Mouse (Mus musculus): ENCODE data around the gene Lrrc27. TPM values are rescaled to one million over a fixed set of nuclear protein-coding genes. Genes with fewer than 3 reads are reported as not detected.

Gene Lrrc27
- polyA plus RNA-seq, 1 experiment from 2014 or later: 3.6 TPM

DNA sequence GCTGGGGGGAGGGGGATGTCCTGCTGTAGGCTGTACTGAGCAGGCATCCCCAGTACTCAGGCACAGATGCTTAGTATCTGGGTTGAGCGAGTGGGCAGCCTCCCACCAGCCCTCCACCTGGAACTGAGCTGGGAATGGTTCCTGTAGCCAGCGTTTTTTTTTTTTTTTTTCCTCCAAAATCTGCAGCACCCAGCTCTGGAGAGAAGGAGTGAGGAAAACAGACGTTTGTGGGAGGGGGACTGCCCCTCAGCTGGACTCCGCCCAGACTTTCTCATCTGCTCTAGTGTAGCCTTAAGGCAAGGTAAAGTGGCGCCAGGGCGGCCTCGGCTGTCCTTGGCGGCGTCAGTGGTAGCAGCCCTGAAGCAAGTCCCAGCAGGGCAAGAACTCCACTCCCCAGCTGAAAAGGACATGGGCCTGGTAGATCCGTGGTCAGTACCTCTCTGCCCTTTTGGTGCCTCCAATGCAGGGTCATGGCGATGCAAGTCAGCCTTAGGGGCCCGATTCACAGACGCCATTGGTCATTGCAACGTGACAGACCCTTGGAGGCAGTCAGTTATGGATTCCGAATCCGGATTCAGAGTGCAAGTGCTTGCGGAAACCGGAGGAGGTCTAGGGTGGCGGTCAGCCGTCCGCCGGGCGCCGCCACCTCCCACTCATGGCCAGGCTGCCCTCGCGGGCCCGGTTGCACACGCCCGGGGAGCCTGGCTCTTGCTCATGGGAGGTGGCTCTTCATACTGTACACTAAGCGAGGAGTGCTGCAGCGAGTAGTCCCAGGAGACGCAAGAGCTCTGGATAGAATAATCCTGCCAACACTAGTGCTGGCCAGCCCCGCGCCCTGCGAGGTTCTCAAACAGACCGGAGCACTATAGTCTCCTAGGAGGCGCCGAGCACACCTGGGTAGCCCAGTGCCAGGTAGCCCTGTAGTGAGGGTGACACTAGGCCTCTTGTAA is 34.4 kb downstream of the Lrrc27 start:
- no peaks in the 10 kb centered on the region for H3K9me3 ChIP-seq (ENCODE audit: control insufficient read depth, low read length)
- H3K9ac ChIP-seq (replicated peaks; ENCODE audit: low read depth, low read length): peak overlapping the region; percentile 82
- H3K27ac ChIP-seq (ENCODE audit: low read length): no peak overlapping the region; the same call in 1 of the 2 replicates
- peaks cover 25% of the 10 kb centered on the region for H3K4me1 ChIP-seq (replicated peaks; ENCODE audit: control insufficient read depth, insufficient read depth, low read length)
- peak overlapping the region; percentile 67 for H3K4me3 ChIP-seq (replicated peaks; ENCODE audit: low read length)
- 0 out of 2 replicates have a peak, but pooled peaks cover 3% of the 10 kb centered on the region for H3K27me3 ChIP-seq (replicated peaks; ENCODE audit: control insufficient read depth, insufficient read depth, low read length)
- H3K36me3 ChIP-seq (ENCODE audit: control insufficient read depth, insufficient read depth): no peaks in the 10 kb centered on the region
- peak overlapping the region; percentile 89 for H3K4me2 ChIP-seq (ENCODE audit: low read length)
- peak; percentile 45 for ATAC-seq
- WGBS: 5% methylated on average over 38 of the region's 38 CpGs

- peak within 1 kb of the TSS; percentile 82 for H3K9ac ChIP-seq (replicated peaks; ENCODE audit: low read depth, low read length)
- no peaks in the 10 kb centered on the region for H3K9me3 ChIP-seq (ENCODE audit: control insufficient read depth, low read length)
- H3K36me3 ChIP-seq (ENCODE audit: control insufficient read depth, insufficient read depth): no peaks in the 10 kb centered on the region
- peaks cover 25% of the 10 kb centered on the region for H3K4me1 ChIP-seq (replicated peaks; ENCODE audit: control insufficient read depth, insufficient read depth, low read length)
- peak within 1 kb of the TSS; percentile 45; the same call in 1 of the 2 replicates for H3K27ac ChIP-seq (ENCODE audit: low read length)
- 0 out of 2 replicates have a peak, but pooled peaks cover 3% of the 10 kb centered on the region for H3K27me3 ChIP-seq (replicated peaks; ENCODE audit: control insufficient read depth, insufficient read depth, low read length)
- ATAC-seq: peak; percentile 79
- peak within 1 kb of the TSS; percentile 67 for H3K4me3 ChIP-seq (replicated peaks; ENCODE audit: low read length)
- peak within 1 kb of the TSS; percentile 89 for H3K4me2 ChIP-seq (ENCODE audit: low read length)
- under 1% methylated on average over 56 of the region's 72 CpGs for WGBS
Measured at GRCm38 (mm10) chr7:139247881-139248614, 35.3 kb downstream of the Lrrc27 start, which contains the start of gene Pwwp2b. Pwwp2b (plus strand) TSS chr7:139248482.

GRCm38 (mm10) chr7:139248615-139249405 is 36.0 kb downstream of the Lrrc27 start:
- Histone ChIP-seq H3K4me3 (replicated peaks; ENCODE audit: low read length) (peak overlapping the region; percentile 67), H3K27me3 (replicated peaks; ENCODE audit: control insufficient read depth, insufficient read depth, low read length) (0 out of 2 replicates have a peak, but pooled peaks cover 3% of the 10 kb centered on the region), H3K36me3 (ENCODE audit: control insufficient read depth, insufficient read depth) (no peaks in the 10 kb centered on the region), H3K27ac (ENCODE audit: low read length) (no peak overlapping the region), H3K9me3 (ENCODE audit: control insufficient read depth, low read length) (no peaks in the 10 kb centered on the region), H3K9ac (replicated peaks; ENCODE audit: low read depth, low read length) (peak overlapping the region; percentile 82), H3K4me2 (ENCODE audit: low read length) (peak overlapping the region; percentile 89), H3K4me1 (replicated peaks; ENCODE audit: control insufficient read depth, insufficient read depth, low read length) (peaks cover 25% of the 10 kb centered on the region)
- WGBS: 2% methylated on average over 45 of the region's 45 CpGs
- ATAC-seq: peak; percentile 36; the same call in 1 of the 2 replicates

GRCm38 (mm10) chr7:139249406-139250210 is 36.8 kb downstream of the Lrrc27 start:
- no peaks in the 10 kb centered on the region for H3K9me3 ChIP-seq (ENCODE audit: control insufficient read depth, low read length)
- H3K4me3 ChIP-seq (replicated peaks; ENCODE audit: low read length): peak overlapping the region; percentile 67; the same call in 1 of the 2 replicates
- H3K4me1 ChIP-seq (replicated peaks; ENCODE audit: control insufficient read depth, insufficient read depth, low read length): peaks cover 25% of the 10 kb centered on the region
- 41% methylated on average over 7 of the region's 7 CpGs for WGBS
- H3K4me2 ChIP-seq (ENCODE audit: low read length): peak overlapping the region; percentile 89
- H3K27me3 ChIP-seq (replicated peaks; ENCODE audit: control insufficient read depth, insufficient read depth, low read length): 0 out of 2 replicates have a peak, but pooled peaks cover 3% of the 10 kb centered on the region
- H3K36me3 ChIP-seq (ENCODE audit: control insufficient read depth, insufficient read depth): no peaks in the 10 kb centered on the region
- H3K9ac ChIP-seq (replicated peaks; ENCODE audit: low read depth, low read length): no peak overlapping the region; the same call in 1 of the 2 replicates
- H3K27ac ChIP-seq (ENCODE audit: low read length): no peak overlapping the region
- ATAC-seq: no peak

DNA sequence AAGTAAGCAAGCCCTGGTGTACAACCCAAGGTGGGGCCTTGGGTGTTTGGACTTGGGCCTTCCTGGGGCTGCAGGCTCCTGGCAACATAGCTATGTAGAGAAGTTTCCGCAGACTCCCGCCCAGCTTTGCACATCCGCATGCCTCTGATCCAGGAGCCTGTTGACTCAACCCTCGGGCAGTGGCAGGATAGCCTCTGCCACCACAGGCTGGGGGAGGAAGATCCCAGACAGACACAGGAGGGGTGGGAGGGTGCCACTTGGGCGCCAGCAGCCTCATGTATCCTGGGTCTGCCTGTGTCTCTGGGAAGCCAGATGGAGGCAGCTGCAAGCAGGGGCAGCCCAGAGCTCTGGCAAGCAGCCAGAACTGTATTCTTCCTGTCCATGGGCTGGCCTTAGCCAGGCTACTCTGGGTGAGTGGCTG is 39.1 kb downstream of the Lrrc27 start:
- Histone ChIP-seq H3K9me3 (ENCODE audit: control insufficient read depth, low read length) (no peaks in the 10 kb centered on the region), H3K4me2 (ENCODE audit: low read length) (no peak overlapping the region), H3K27ac (ENCODE audit: low read length) (no peak overlapping the region), H3K4me3 (replicated peaks; ENCODE audit: low read length) (no peak overlapping the region), H3K27me3 (replicated peaks; ENCODE audit: control insufficient read depth, insufficient read depth, low read length) (no peaks in the 10 kb centered on the region), H3K4me1 (replicated peaks; ENCODE audit: control insufficient read depth, insufficient read depth, low read length) (peaks cover 25% of the 10 kb centered on the region), H3K36me3 (ENCODE audit: control insufficient read depth, insufficient read depth) (no peaks in the 10 kb centered on the region), H3K9ac (replicated peaks; ENCODE audit: low read depth, low read length) (no peak overlapping the region)
- ATAC-seq: no peak
- 68% methylated on average over 5 of the region's 5 CpGs for WGBS

- no peaks in the 10 kb centered on the region for H3K9me3 ChIP-seq (ENCODE audit: control insufficient read depth, low read length)
- no peaks in the 10 kb centered on the region for H3K36me3 ChIP-seq (ENCODE audit: control insufficient read depth, insufficient read depth)
- WGBS: 90% methylated on average over 7 of the region's 7 CpGs
- no peaks in the 10 kb centered on the region for H3K27me3 ChIP-seq (replicated peaks; ENCODE audit: control insufficient read depth, insufficient read depth, low read length)
- no peak overlapping the region for H3K9ac ChIP-seq (replicated peaks; ENCODE audit: low read depth, low read length)
- no peak for ATAC-seq
- no peak overlapping the region for H3K4me3 ChIP-seq (replicated peaks; ENCODE audit: low read length)
- no peak overlapping the region for H3K27ac ChIP-seq (ENCODE audit: low read length)
- no peak overlapping the region for H3K4me2 ChIP-seq (ENCODE audit: low read length)
- peaks cover 19% of the 10 kb centered on the region for H3K4me1 ChIP-seq (replicated peaks; ENCODE audit: control insufficient read depth, insufficient read depth, low read length)
Measured at GRCm38 (mm10) chr7:139252566-139252965, 39.8 kb downstream of the Lrrc27 start.

GRCm38 (mm10) chr7:139252986-139253385 is 40.2 kb downstream of the Lrrc27 start:
- no peak overlapping the region for H3K4me3 ChIP-seq (replicated peaks; ENCODE audit: low read length)
- ATAC-seq: no peak

DNA sequence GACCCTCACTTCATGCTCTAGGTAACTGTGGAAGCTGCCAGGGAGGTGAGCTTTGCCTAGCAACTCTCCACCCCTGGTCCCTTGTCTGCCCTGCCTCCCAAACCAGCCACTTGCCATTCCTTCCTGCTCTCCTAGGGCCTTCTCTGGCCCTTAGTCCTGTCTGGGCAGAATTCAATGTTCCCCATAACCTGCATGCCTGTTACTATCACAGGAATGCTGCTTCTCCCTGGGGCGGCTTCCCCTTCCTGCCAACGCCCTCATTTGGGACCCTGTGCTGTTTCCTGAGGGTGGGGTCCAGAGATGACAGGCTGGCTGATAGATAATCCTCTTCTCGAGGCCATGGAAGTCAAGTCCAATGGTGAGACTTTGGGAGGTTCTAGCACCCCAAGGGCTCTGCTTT is 40.7 kb downstream of the Lrrc27 start:
- peaks cover 16% of the 10 kb centered on the region for H3K4me1 ChIP-seq (replicated peaks; ENCODE audit: control insufficient read depth, insufficient read depth, low read length)
- no peak overlapping the region for H3K4me3 ChIP-seq (replicated peaks; ENCODE audit: low read length)
- WGBS: 72% methylated on average over 3 of the region's 3 CpGs
- no peak overlapping the region for H3K4me2 ChIP-seq (ENCODE audit: low read length)
- no peaks in the 10 kb centered on the region for H3K9me3 ChIP-seq (ENCODE audit: control insufficient read depth, low read length)
- H3K36me3 ChIP-seq (ENCODE audit: control insufficient read depth, insufficient read depth): no peaks in the 10 kb centered on the region
- H3K9ac ChIP-seq (replicated peaks; ENCODE audit: low read depth, low read length): no peak overlapping the region
- H3K27ac ChIP-seq (ENCODE audit: low read length): no peak overlapping the region
- no peak for ATAC-seq
- no peaks in the 10 kb centered on the region for H3K27me3 ChIP-seq (replicated peaks; ENCODE audit: control insufficient read depth, insufficient read depth, low read length)

More at GRCm38 (mm10) chr7:139252986-139253385, 40.2 kb downstream of the Lrrc27 start:
- Histone ChIP-seq H3K27ac (ENCODE audit: low read length) (no peak overlapping the region), H3K4me2 (ENCODE audit: low read length) (no peak overlapping the region), H3K9ac (replicated peaks; ENCODE audit: low read depth, low read length) (no peak overlapping the region), H3K27me3 (replicated peaks; ENCODE audit: control insufficient read depth, insufficient read depth, low read length) (no peaks in the 10 kb centered on the region), H3K36me3 (ENCODE audit: control insufficient read depth, insufficient read depth) (no peaks in the 10 kb centered on the region), H3K4me1 (replicated peaks; ENCODE audit: control insufficient read depth, insufficient read depth, low read length) (peaks cover 16% of the 10 kb centered on the region), H3K9me3 (ENCODE audit: control insufficient read depth, low read length) (no peaks in the 10 kb centered on the region)
- 72% methylated on average over 9 of the region's 9 CpGs for WGBS
